Mouse (Mus musculus) gastrocnemius, postnatal 10 days (tissue): ENCODE data around the gene Zdhhc8. TPM values are rescaled to one million over a fixed set of nuclear protein-coding genes. Genes with fewer than 3 reads are reported as not detected.
A peak's percentile ranks its signal among the peaks of the same experiment; 100 is the strongest.
"Not testable (repeated sequence)": the region's sequence is repeated elsewhere in the genome, so short reads cannot be mapped to it uniquely, and the experiment has no call there.

Source experiments
- DNase-seq: peaks from one replicate; pipeline ENCODE4 v3.0.0; 2021; ENCODE audit warnings: mixed read lengths
- microRNA-seq, 2 experiments: library from miRNA; unstranded; fragments of <30 nt; microRNA quantifications; one replicate each; pipeline ENCODE4 v1.2.0; 2021
- total RNA-seq, 2 experiments: library from RNA; stranded (reverse); gene quantifications; 2 replicates each; pipeline ENCODE4 v1.2.3; 2021

Gene Zdhhc8
- total RNA-seq, 2 experiments from 2014 or later: 26.3 to 29.7 TPM

DNA sequence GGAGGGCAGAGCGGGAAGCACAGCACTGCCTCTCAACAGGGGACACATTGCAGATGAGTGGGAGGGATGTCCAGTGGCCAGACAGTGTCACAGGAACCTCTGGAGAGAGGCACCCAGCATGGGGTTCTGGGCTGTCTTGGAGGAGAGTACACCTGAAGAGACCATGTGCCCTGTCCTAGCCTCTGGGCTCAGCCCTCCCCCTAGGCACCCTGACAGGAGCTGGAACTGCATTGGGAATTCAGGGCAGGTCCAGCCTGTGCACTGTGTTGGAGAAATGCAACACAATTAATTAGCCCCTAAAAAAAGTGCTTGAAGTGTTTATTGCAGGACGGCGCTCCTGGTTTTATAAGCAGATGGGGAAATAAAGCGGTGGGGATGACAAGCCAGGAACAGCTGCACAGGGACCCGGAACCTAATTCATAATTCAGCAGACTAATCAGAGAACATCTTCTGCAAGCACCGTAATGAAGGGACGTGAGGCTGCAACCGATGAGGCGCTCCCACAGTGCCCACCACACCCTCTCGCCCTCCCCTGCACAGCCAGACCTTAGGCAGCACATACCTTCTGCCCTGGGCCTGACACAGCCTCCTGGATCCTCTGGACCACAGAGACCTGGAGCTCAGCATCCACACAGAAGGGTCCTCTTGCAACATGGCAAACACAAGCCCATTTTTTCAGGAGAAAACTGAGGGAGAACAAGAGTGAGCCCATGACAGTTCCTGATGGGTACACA lies 36.4 kb downstream of the Zdhhc8 start:
- DNase-seq: no peak

DNA sequence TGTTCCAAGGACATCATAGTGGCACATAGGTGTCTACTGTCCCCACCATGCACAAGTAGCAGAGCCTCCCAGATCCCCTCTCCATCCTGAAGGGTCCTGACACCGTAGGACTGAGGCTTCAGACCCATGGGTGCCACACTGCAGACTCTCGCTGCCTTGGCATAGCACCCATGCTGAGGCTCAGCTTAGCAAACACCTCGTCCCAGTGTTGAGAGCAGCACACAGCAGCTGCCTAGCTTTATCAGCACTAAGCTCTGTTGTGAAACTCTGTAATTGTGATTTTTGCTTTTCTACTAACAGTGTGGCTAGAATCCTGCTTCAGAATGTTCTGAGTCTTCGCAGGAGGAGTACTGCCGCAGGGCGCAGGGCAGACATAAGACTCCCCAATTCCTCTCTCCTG lies 37.1 kb downstream of the Zdhhc8 start:
- DNase-seq: no peak

DNA sequence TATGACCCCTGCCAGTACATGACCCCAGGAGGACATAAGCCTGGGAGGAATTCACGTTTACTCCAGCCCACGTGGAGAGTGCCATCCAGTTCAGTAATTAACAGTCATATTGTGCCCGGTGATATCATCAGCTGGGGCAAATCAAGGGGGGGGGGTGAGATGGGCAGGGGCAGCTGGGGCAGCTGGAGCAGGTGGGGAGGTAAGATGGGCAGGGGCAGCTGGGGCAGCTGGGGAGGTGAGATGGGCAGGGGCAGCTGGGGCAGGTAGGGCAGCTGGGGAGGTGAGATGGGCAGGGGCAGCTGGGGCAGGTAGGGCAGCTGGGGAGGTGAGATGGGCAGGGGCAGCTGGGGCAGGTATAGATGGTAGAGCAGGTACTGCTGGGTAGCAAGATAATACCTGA lies 39.4 kb downstream of the Zdhhc8 start:
- not testable (repeated sequence) for DNase-seq

DNA sequence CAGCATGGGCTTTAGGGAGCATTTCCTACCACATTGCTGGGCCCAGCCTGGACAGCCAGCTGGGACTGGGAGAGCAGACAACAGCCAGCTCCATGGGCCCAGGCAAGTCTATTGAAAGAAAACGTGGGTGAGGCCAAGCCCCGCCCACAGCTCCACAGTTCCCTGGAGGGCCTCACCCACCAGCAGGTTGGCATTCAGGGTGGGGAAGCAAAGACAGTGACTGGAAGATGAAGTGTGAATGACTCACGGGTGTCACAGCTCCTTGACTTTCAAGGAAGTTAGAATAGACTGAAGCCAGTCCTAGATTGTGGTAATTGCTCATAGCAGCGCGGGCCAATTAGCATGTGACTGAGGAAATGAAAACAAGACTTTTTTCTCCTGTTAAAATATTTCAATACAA lies 39.9 kb downstream of the Zdhhc8 start:
- DNase-seq: no peak

DNA sequence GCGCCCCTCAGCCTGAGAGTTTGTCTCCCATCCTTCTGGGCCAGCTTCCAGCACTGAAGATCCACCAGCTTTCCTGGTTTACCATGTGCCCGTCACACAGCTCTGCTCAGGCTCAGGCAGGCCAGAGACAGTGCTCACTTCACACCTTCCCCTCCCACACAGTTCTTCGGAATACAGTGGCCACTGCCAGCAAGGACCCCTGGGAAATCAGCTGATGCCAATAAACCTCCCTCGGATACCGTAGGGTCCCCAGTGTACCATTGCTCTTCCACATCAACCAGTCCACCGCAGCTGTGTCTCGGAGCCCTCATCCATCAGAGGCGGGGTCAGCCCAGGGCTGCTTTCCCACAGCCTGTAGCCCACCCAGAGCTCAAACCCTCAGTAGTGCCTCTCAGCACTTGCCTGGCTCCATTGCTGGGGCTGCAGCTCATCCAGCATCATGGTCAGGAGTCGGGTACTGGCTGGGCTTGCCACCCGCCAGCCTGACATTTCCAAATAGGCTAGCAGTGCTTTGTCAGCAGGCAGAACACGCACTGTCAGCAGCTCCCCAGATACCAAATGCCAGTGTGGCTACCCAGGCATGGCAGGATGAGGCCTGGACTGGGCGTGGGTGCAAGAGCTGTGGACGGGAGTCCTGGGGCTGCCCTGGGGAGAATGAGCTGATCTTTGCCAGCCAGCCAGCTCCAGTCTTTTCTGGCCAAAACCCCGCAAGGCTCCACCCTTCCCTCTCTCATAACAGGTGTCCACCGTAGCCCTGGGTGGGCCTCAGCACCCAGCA lies 40.5 kb downstream of the Zdhhc8 start:
- DNase-seq: peak; percentile 25

DNA sequence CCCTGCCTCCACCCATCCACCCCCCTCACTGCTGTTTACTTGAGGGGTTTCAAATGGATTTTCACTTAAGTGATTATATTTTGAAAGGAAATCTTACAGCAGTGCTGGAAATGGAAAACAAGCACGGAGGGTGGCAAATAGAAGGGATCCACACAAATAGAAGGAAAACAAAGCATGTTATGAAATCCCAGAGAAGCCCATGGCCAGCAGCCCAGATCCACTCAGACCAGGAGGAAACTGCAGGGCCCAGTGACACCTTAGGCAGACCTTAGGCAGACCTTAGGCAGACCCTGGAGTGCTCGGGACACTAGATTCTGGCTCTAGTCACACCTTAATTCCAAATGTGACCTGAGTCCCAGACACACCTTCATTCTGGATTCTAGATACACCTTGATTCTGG lies 43.9 kb downstream of the Zdhhc8 start:
- no peak for DNase-seq

DNA sequence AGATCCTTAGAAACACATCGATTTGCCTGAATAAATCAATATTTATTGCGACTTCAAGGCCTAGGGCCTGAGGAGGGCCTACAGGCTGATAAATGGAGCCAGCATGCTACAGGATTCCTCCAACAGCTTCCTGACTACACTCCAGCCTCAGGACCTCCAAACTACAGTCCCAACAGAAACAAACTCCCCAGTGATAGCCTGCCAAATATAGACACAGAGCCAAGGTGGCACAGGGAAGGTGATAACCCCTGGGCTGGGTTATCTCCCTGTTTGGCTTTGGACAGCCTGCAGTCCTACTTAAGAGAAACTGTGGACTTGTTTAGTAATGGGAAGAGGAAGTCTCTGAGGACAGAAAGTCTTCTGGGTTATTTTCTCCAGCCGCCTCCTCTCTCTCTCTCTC lies 47.7 kb downstream of the Zdhhc8 start:
- DNase-seq: no peak

DNA sequence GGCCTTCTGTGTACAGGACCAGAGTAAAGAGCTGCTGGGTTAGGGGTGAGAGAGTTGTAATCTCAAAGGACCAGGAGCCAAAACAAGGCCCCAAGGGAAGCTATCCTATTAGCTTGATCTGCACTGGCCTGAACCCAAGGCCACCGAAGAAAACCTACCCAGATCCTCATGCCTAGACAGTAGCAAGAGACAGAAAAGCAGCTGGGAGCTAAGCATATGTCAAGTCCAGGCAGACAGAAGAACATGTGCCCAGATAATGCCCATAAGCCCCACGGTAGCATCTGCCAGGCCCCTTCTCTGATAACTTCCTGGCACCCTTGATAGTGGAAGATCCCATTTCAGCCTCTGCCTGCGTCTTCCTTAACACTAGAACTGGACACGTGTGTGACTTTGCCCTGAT lies 48.1 kb downstream of the Zdhhc8 start:
- no peak for DNase-seq

DNA sequence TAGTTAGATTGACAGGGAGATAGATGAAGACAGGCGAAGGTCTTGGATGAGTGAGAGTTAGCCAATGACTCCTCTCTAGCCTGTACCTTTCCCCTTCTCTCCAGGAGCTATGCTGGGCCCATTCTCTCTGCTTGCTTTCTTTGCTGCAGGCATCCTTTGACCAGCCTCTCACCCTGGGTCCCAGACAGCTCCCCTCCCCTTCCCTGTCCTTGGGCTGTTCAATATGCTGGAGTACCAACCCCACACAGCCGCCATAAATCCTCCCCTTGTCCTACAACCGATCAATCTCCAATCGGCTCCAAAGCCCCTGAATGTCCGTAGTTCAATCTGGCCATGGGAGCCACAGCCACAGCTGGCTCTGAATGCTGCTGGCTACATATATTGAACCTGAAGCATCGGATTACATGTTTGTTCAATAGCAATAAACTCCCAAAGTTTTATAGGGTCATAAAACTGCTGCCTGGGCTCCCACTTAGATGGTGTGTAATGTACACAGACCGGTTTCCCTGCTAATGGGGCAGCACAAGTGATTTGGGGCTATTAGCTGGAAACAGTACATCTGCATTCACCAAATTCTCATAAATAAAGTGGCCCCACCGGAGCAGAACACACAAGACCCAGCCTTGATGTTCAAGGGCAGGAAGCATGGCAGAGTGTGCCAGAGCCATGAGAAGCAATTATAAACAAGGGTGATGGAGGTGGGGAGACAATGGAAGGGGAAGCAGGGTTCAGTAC lies 49.1 kb downstream of the Zdhhc8 start:
- no peak for DNase-seq

DNA sequence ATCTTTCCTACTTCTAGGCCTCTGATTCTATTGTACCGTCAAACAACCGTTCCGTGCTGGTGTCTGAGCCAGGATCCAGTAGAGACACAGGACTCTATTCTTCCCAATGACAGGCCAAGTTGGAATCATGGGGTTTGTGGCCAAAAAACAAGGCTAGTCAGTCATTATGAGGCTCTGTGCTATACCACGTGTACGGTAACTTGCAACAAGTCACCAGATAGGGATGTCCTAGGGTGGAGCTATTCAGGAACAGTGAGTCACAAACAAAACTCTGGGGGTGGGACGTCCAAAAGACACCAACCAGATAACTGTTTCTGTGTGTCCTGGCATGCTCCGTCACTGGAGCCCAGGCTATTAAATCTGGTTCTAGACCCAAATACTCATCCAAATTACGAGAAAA lies 52.2 kb downstream of the Zdhhc8 start:
- no peak for DNase-seq

DNA sequence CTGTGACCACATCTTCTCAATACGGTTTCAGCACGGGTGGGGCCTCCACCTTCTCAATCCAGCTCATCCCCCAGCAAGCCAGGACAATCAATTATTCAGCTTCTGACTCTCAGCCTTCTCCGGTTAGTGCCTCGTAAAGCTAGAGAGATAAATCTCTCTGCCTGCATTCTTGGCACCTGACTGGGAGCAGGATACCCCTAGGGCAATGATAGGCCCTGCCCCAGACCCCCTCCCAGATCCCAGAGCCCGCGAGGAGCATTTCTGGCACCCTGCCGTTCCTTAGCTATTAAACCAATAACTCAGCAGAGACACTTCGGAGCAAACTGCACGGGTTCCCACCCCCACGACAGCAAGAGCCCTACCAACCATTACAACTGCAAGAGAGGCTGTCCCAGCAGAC lies 53.5 kb downstream of the Zdhhc8 start:
- no peak for DNase-seq

DNA sequence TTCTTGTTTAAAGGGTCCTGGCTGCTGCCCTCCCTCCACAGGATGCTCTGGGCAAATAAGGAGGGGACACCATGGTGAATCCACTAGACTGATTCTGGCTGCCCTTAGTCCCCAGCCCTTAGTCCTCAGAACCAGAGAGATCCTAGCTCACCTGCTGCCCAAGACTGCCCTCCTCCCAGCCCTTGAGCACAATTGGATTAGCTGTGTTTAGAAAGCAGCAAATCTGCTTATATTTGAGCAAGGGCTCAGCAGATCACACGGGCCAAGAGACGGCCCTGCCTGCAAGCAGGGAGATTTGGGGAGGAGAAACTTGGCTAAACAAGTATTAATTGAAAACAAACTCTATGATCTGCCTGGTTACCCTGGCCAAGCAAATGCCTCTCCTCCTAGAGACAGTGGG lies 55.3 kb downstream of the Zdhhc8 start:
- no peak for DNase-seq

DNA sequence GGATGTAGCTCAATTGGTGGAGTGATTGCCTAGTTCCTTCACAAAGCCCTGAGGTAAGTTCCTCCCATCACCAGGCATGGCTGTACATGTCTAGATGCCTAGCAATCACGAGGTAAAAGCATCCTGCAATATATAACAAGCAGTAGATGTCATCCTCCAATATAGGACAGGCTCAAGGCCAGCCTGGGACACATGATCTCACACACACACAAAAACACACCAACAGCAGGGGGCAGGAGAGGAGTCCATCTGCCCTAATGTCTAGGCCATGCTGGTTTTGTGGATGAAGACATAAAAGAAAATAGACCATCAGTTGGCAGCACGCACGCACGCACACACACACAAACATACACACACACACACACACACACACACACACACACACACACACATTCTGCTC lies 58.2 kb downstream of the Zdhhc8 start:
- DNase-seq: no peak

DNA sequence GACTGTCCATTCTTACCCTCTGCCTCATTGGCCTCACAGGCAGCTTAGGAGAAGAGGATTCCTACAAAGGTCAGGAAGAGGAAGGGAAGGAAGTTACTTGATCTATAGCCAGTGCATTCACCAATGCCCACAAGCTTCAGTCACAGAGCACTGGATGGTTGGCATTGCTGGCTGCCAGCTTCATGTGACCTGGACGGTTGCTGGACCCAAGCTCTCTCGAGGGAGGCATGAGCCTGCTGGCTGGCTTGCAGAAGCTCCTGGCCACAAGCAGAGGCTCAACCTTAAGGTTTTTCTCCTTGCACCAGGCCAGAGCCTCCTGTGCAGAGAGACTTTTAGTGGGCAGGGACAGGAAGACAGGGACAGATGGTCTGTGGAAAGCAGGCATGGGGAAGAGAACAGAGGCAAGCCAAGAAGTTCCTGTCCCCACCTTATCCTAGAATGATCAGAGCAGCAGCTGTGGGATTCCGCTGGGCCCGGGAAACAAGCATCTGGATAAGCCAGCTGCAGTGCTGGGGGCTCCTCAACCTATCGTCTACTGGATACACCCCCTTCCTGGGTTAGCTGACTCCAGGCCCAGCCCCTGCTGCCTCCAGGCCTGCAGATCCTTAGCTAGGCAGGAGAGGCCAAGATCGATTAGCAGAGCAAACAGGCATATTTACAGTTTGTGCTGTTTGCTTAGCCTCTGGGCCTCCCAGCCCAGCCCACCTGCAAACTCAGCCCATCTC lies 59.0 kb downstream of the Zdhhc8 start:
- no peak for DNase-seq

DNA sequence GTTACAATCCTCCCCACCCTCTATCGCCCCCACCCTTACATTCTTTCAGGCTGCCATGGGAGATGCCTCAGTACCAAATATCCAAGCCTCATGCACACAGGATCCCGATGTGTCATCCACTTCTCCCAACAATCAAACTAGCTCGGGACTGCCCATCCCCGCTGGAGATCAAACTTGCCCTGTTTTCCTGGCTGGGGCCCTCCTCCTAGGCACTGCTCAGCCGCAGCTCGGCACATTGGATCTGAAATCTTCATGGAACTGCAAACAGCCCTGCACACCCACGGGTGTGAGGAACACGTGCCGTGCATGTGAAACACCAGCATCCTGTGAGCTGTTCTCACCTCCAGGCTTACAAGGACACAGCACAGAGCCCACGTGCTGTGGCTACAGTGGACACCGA lies 61.1 kb downstream of the Zdhhc8 start:
- no peak for DNase-seq

DNA sequence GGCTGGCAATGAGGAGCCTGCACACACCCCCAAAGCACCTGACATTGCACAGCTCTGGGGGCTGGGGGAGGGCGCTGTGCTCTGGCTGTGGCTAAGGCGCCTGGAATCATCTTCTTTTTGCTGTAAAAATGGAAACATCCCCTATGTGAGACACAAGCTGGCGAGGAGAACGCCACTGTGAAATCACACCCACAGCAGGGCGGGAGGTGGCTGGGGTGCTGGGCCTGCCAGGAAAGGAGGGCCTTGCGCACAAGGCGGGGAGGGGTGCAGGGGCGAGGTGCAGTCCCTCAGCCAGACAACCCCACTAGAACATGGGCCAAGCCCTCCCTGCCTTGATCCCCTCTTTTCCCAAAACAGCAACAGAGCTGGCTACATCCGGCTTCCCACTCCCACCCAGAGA lies 61.7 kb downstream of the Zdhhc8 start:
- no peak for DNase-seq

DNA sequence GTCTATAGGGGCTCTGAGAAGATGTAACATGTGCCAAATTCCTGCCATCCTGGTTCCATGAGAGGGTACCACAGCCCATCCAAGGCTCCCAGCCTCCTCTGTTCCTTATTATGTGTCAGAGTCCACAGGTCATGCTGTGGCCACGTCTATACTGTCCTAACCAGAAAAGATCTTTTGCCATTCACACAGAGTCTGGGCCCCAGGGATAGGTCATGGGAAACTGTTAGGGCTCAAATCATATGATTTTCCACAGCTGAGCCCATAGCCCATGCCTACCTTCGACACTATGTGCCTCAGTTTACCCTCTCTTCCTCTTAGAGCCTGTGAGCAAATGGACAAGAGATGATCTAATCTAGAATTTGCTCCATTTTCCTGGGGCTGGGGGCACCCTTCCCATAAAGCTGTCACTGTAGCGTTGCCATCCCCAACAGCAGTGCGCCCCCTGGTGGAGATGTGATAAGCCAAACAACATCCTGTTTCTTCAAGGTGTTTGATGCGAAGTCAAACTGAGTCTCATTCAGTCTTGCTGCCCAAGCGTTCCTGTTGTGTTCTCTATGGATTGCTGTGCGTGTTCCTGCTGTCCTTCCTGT lies 62.6 kb downstream of the Zdhhc8 start:
- peak; percentile 93 for DNase-seq

Small RNA genes lying within 50 kb of the gene (microRNA-seq; reads per million reads assigned to microRNA genes)
- 0 to 0.25 reads per million in 2 experiments for gene Gm24572
- 53.5 to 106 reads per million in 2 experiments for gene Mir1306

Other genes with a start within 250 kb of the Zdhhc8 start
- gene Dgcr6, start 182.3 kb downstream of the Zdhhc8 start, total RNA-seq: 10 to 100 TPM; 25.8 to 28.8 TPM
- 1 to 10 TPM; 2.6 to 3.8 TPM for gene Prodh, start 144.9 kb downstream of the Zdhhc8 start, total RNA-seq
- under 1 TPM; 0.38 to 0.52 TPM for gene Rtn4r, start 107.5 kb downstream of the Zdhhc8 start, total RNA-seq
- gene Ccdc188, start 17.3 kb downstream of the Zdhhc8 start, total RNA-seq: not detected
- 10 to 100 TPM; 15.3 to 21.2 TPM for gene Trmt2a, start 13.5 kb upstream of the Zdhhc8 start, total RNA-seq
- 10 to 100 TPM; 52.4 to 72.0 TPM for gene Ranbp1, start 13.6 kb upstream of the Zdhhc8 start, total RNA-seq
- not detected for gene Gm49776, start 23.2 kb upstream of the Zdhhc8 start, total RNA-seq
- 10 to 100 TPM; 23.6 to 33.4 TPM for gene Dgcr8, start 54.1 kb upstream of the Zdhhc8 start, total RNA-seq
- 10 to 100 TPM; 11.9 to 12.6 TPM for gene Tango2, start 113.0 kb upstream of the Zdhhc8 start, total RNA-seq
- gene Arvcf, start 113.0 kb upstream of the Zdhhc8 start, total RNA-seq: 10 to 100 TPM; 16.4 to 27.9 TPM
- gene Txnrd2, start 191.2 kb upstream of the Zdhhc8 start, total RNA-seq: 10 to 100 TPM; 12.9 to 13.6 TPM
- gene Comt, start 191.7 kb upstream of the Zdhhc8 start, total RNA-seq: 10 to 100 TPM; 44.1 to 47.3 TPM